Mouse (Mus musculus) CH12.LX (cell line): ENCODE measurements around the gene Rasgrp3. TPM values are rescaled to one million over a fixed set of nuclear protein-coding genes. Genes with fewer than 3 reads are reported as not detected.
A peak's percentile ranks its signal among the peaks of the same experiment; 100 is the strongest.

Experiments
- DNase-seq: peaks from one replicate; pipeline ENCODE4 v3.0.0-alpha.2; 2013; ENCODE audit errors: extremely low read depth
- H3K27ac ChIP-seq: 2 replicates; pipeline ENCODE4 v1.5.1; 2012; ENCODE audit warnings: low read depth, mild to moderate bottlenecking, control low read depth, moderate library complexity; ENCODE audit not compliant: insufficient read depth
- H3K27me3 ChIP-seq: replicated peaks from 2 replicates; pipeline ENCODE3; 2012; ENCODE audit warnings: inconsistent platforms
- H3K36me3 ChIP-seq, 2 experiments: replicated peaks in 1 of 2; 2 replicates each; pipeline versions ENCODE3 to v1.6.1; 2012; ENCODE audit warnings: inconsistent platforms in 1 of 2, low read length in 1 of 2, mild to moderate bottlenecking in 1 of 2, mixed read lengths in 1 of 2, moderate library complexity in 1 of 2; ENCODE audit not compliant: control insufficient read depth in 1 of 2, insufficient read depth in 1 of 2
- H3K4me1 ChIP-seq, 2 experiments: 2 replicates each; pipeline ENCODE4 v1.6.1; 2012; ENCODE audit warnings: inconsistent platforms in 1 of 2, moderate library complexity in 1 of 2; ENCODE audit not compliant: insufficient read depth in 2 of 2, control insufficient read depth in 1 of 2
- H3K4me2 ChIP-seq: 2 replicates; pipeline ENCODE4 v1.6.1; 2012; ENCODE audit warnings: low read depth, mild to moderate bottlenecking, control low read depth; ENCODE audit not compliant: poor library complexity, insufficient read depth, severe bottlenecking
- H3K4me3 ChIP-seq, 3 experiments: fragments of 150-350 bp in 1 of 3; sonication (generic) in 1 of 3; replicated peaks in 1 of 3; 2 replicates each; pipeline versions ENCODE3 to v1.5.1; 2011 to 2012; ENCODE audit warnings: low read depth in 2 of 3, low read length in 2 of 3, mild to moderate bottlenecking in 2 of 3, moderate library complexity in 2 of 3, control low read depth in 1 of 3, improper control_type of control experiment in 1 of 3, inconsistent platforms in 1 of 3, mixed read lengths in 1 of 3; ENCODE audit not compliant: poor library complexity in 1 of 3
- H3K79me2 ChIP-seq: replicated peaks from 2 replicates; pipeline ENCODE4 v1.6.1; 2012; ENCODE audit warnings: mild to moderate bottlenecking, moderate library complexity; ENCODE audit not compliant: control insufficient read depth, poor library complexity, insufficient read depth, severe bottlenecking; ENCODE audit errors: extremely low read depth
- H3K9ac ChIP-seq: 2 replicates; pipeline ENCODE4 v1.6.1; 2012; ENCODE audit warnings: low read depth, mild to moderate bottlenecking, control low read depth, moderate library complexity; ENCODE audit not compliant: insufficient read depth
- H3K9me3 ChIP-seq: replicated peaks from 2 replicates; pipeline ENCODE3; 2012; ENCODE audit warnings: low read length, inconsistent platforms, mixed read lengths
- BHLHE40 ChIP-seq: IDR thresholded peaks from 2 replicates; pipeline ENCODE4 v1.6.1; 2011; ENCODE audit warnings: mild to moderate bottlenecking, low read depth, low read length, improper control_type of control experiment
- GABPA ChIP-seq: IDR thresholded peaks from 2 replicates; pipeline ENCODE4 v1.6.1; 2012; ENCODE audit warnings: low read depth, low read length, improper control_type of control experiment, inconsistent platforms; ENCODE audit not compliant: insufficient replicate concordance
- MAZ ChIP-seq: IDR thresholded peaks from 2 replicates; pipeline ENCODE4 v1.6.1; 2012; ENCODE audit warnings: low read depth, mild to moderate bottlenecking, inconsistent platforms, low read length, improper control_type of control experiment, moderate library complexity
- MEF2A ChIP-seq: IDR thresholded peaks from 2 replicates; pipeline ENCODE4 v1.6.1; 2014; ENCODE audit warnings: low read depth, mild to moderate bottlenecking, inconsistent platforms, low read length, improper control_type of control experiment, borderline replicate concordance
- RAD21 ChIP-seq: IDR thresholded peaks from 2 replicates; pipeline ENCODE4 v1.6.1; 2011; ENCODE audit warnings: low read depth, mild to moderate bottlenecking, low read length, improper control_type of control experiment, moderate library complexity
- SIN3A ChIP-seq: IDR thresholded peaks from 2 replicates; pipeline ENCODE4 v1.6.1; 2012; ENCODE audit warnings: low read length, improper control_type of control experiment, inconsistent platforms
- USF1 ChIP-seq: IDR thresholded peaks from 2 replicates; pipeline ENCODE4 v1.6.1; 2014; ENCODE audit warnings: low read depth, mild to moderate bottlenecking, inconsistent platforms, low read length, improper control_type of control experiment
- ZNF384 ChIP-seq: IDR thresholded peaks from 2 replicates; pipeline ENCODE4 v1.6.1; 2012; ENCODE audit warnings: low read depth, low read length, improper control_type of control experiment, inconsistent platforms
- dilution Hi-C: fragments of 300-500 bp; cut with MboI; formaldehyde crosslinking; loops from 2 replicates; pipeline ENCODE4 v1.14.3; 2020; ENCODE audit warnings: low sequenced_read_pairs; ENCODE audit not compliant: extremely low pct_unique_long_range_greater_than_20kb, extremely low pct_ligation_motif_present
- in situ Hi-C: fragments of 300-500 bp; cut with MboI; formaldehyde crosslinking; loops from 3 replicates; pipeline ENCODE4 v1.14.3; 2019; ENCODE audit warnings: low sequenced_read_pairs, low pct_ligation_motif_present, low pct_unique_long_range_greater_than_20kb, mixed read lengths
- polyA plus RNA-seq: library from polyadenylated mRNA; unstranded; fragments of >175 nt; gene quantifications from 2 replicates; pipeline ENCODE4 v1.2.1, GENCODE M21; 2012; ENCODE audit warnings: low read depth; ENCODE audit not compliant: insufficient read length
- total RNA-seq, 2 experiments: library from RNA; depleted of rRNA; stranded (reverse); fragments of 300-350 nt in 1 of 2; fragments of >200 nt in 1 of 2; gene quantifications; 2 replicates each; pipeline ENCODE4 v1.2.3; 2012 to 2014

The Rasgrp3 gene
- total and polyA plus RNA-seq, 3 experiments = 79.6 to 164 (median 161) TPM

- Histone ChIP-seq H3K4me1 (peaks cover 20 to 56% of the 10 kb centered on the region in 2 experiments), H3K27ac (peak overlapping the region; percentile 50; the same call in 1 of the 2 replicates), H3K4me2 (peak overlapping the region; percentile 98)
Measured at GRCm38 (mm10) chr17:75438162-75438561, 2.5 kb downstream of the Rasgrp3 start.

GRCm38 (mm10) chr17:75439062-75439461, 3.4 kb downstream of the Rasgrp3 start:
- H3K4me1 ChIP-seq = peaks cover 20 to 65% of the 10 kb centered on the region in 2 experiments
- no peaks in the 10 kb centered on the region for H3K36me3 ChIP-seq
- in situ Hi-C loops (no loop called here), dilution Hi-C loops (no loop called here)
- H3K9me3 ChIP-seq = peaks cover 2% of the 10 kb centered on the region
- no peak for DNase-seq
- TF ChIP-seq USF1 (peak; percentile 38), MAZ (no peak), SIN3A (no peak), BHLHE40 (peak; percentile 27; the same call in 1 of the 2 replicates)
- H3K79me2 ChIP-seq = peaks cover 8% of the 10 kb centered on the region
- no peak overlapping the region for H3K4me3 ChIP-seq
- peak overlapping the region; percentile 50; the same call in 1 of the 2 replicates for H3K27ac ChIP-seq
- H3K4me2 ChIP-seq = no peak overlapping the region
- no peaks in the 10 kb centered on the region for H3K27me3 ChIP-seq
- H3K9ac ChIP-seq = no peak overlapping the region

More at GRCm38 (mm10) chr17:75438162-75438561, 2.5 kb downstream of the Rasgrp3 start:
- DNase-seq = no peak
- Histone ChIP-seq H3K4me3 (no peak overlapping the region), H3K36me3 (no peaks in the 10 kb centered on the region), H3K27me3 (no peaks in the 10 kb centered on the region), H3K9ac (peak overlapping the region; percentile 55; the same call in 1 of the 2 replicates), H3K9me3 (peaks cover 2% of the 10 kb centered on the region), H3K79me2 (peaks cover 8% of the 10 kb centered on the region)
- TF ChIP-seq BHLHE40 (0 out of 2 replicates have a peak, but pooled peaks have one; percentile 8), ZNF384 (no peak)
- in situ Hi-C loops (no loop called here), dilution Hi-C loops (no loop called here)

- TF ChIP-seq GABPA (no peak), MEF2A (peak; percentile 43; the same call in 1 of the 2 replicates), RAD21 (no peak)
- dilution Hi-C loops (no loop called here), in situ Hi-C loops (no loop called here)
- H3K9ac ChIP-seq = peak overlapping the region; percentile 60
- peaks cover 4% of the 10 kb centered on the region for H3K9me3 ChIP-seq
- peaks cover 13 to 65% of the 10 kb centered on the region in 2 experiments for H3K4me1 ChIP-seq
- peaks cover 8% of the 10 kb centered on the region for H3K79me2 ChIP-seq
- no peaks in the 10 kb centered on the region for H3K36me3 ChIP-seq
- H3K4me2 ChIP-seq = peak overlapping the region; percentile 87
- no peaks in the 10 kb centered on the region for H3K27me3 ChIP-seq
- DNase-seq = no peak
- H3K4me3 ChIP-seq = no peak overlapping the region
- peak overlapping the region; percentile 25; the same call in 1 of the 2 replicates for H3K27ac ChIP-seq
Measured at GRCm38 (mm10) chr17:75440619-75441018, 4.9 kb downstream of the Rasgrp3 start.
